Mouse (Mus musculus): Measurements from ENCODE around the gene Hs6st3.

DNA sequence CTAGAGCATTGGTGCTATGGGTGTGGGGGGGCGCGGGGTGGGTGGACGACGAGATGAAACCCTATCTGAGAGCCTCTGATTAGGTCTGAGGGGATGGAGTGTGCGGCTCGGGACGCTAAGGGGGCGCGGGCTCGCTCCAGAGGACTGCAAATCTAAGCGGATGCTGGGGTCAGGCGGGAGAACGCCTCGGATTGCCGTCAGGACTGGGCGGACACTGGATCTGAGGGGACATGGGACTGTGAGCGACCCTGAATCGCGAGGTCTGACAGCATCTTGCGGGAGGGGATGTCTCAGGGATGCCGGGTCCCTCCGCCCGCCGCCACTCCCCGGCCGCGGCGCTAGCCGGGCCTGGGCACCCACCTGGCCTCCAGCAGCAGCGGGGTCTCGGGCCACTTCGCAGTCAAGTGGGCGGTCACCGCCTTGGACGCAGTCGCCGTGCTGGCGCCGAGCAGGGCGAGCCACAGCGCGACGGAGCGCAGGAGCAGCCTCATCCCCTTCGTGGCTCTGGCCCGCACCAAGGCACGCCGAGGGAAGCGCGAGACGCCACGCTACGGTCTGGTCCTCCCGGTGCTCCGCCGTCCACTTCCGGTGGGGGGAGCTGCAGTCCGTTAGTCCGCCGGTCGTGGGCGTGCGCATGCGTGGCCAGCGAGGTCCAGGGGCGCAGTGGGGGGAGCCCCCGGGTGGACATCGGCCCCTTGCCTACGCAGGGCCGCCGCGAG is 39.1 kb upstream of the Hs6st3 start, which contains the start of gene Uggt2:
- no peak for TF ChIP-seq EP300 (IDR thresholded peaks at IDR 0.05; ENCODE audit: low read depth)
- peak; percentile 50 for TF ChIP-seq CTCF (IDR thresholded peaks at IDR 0.05; ENCODE audit: low read depth)

Measured in liver, embryonic 14.5 days (tissue).